Mouse (Mus musculus): Measurements from ENCODE around the gene Gm44503.
A peak's percentile ranks its signal among the peaks of the same experiment; 100 is the strongest.

GRCm38 (mm10) chr9:72911381-72911780 lies 47.3 kb upstream of the Gm44503 start:
- TF ChIP-seq TAL1 (IDR thresholded peaks at IDR 0.05; ENCODE audit: low read length): no peak
- no peak for TF ChIP-seq BHLHE40 (IDR thresholded peaks at IDR 0.05; ENCODE audit: borderline replicate concordance, low read depth, low read length)
- TF ChIP-seq CTCF (IDR thresholded peaks at IDR 0.05 in 2 of 3, conservative IDR thresholded peaks at IDR 0.05 in 1 of 3; ENCODE audit: control insufficient read depth in 1 of 3, insufficient read depth in 1 of 3, low read depth in 2 of 3, low read length in 3 of 3, poor library complexity in 1 of 3, severe bottlenecking in 1 of 3): peak in 1 of 3 experiments; percentile 17; a peak in 1 of 6 replicates
- no peak for TF ChIP-seq NELFE (IDR thresholded peaks at IDR 0.05; ENCODE audit: low read depth, low read length)
- no peak for TF ChIP-seq NRF1 (IDR thresholded peaks at IDR 0.05; ENCODE audit: insufficient read depth, low read depth, low read length, poor library complexity, severe bottlenecking)

All from MEL (cell line).